Mouse (Mus musculus) MEL (cell line): ENCODE data around the gene Txndc8. TPM values are rescaled to one million over a fixed set of nuclear protein-coding genes. Genes with fewer than 3 reads are reported as not detected.

Experiments used
- DNase-seq: peaks from one replicate; pipeline ENCODE4 v3.0.0; 2011; ENCODE audit warnings: low read depth, low spot score
- H3K27ac ChIP-seq: 2 replicates; pipeline ENCODE4 v1.5.1; 2012; ENCODE audit warnings: low read depth, mild to moderate bottlenecking, control low read depth, low read length, moderate library complexity; ENCODE audit not compliant: control insufficient read depth
- H3K27me3 ChIP-seq, 2 experiments: fragments of 150-350 bp in 1 of 2; sonication (generic) in 1 of 2; 2 replicates each; pipeline ENCODE4 v1.6.1; 2012; ENCODE audit warnings: low read length in 2 of 2, mild to moderate bottlenecking in 2 of 2, improper control_type of control experiment in 1 of 2, moderate library complexity in 1 of 2; ENCODE audit not compliant: insufficient read depth in 2 of 2, control insufficient read depth in 1 of 2
- H3K36me3 ChIP-seq, 2 experiments: 2 replicates each; pipeline ENCODE4 v1.6.1; 2012 to 2014; ENCODE audit warnings: low read length in 2 of 2, improper control_type of control experiment in 1 of 2, inconsistent platforms in 1 of 2, mild to moderate bottlenecking in 1 of 2; ENCODE audit not compliant: insufficient read depth in 2 of 2, control insufficient read depth in 1 of 2
- H3K4me1 ChIP-seq, 2 experiments: fragments of 150-350 bp in 1 of 2; sonication (generic) in 1 of 2; 2 replicates each; pipeline ENCODE4 v1.6.1; 2012; ENCODE audit warnings: low read length in 2 of 2, improper control_type of control experiment in 1 of 2, mild to moderate bottlenecking in 1 of 2; ENCODE audit not compliant: insufficient read depth in 2 of 2, control insufficient read depth in 1 of 2
- H3K4me3 ChIP-seq, 2 experiments: fragments of 150-350 bp in 1 of 2; sonication (generic) in 1 of 2; 2 replicates each; pipeline ENCODE4 v1.5.1; 2012; ENCODE audit warnings: low read depth in 2 of 2, low read length in 2 of 2, mild to moderate bottlenecking in 2 of 2, moderate library complexity in 2 of 2, control low read depth in 1 of 2, improper control_type of control experiment in 1 of 2; ENCODE audit not compliant: control insufficient read depth in 1 of 2, insufficient read depth in 1 of 2
- H3K79me2 ChIP-seq: 2 replicates; pipeline ENCODE4 v1.6.1; 2012; ENCODE audit warnings: mild to moderate bottlenecking, low read length, moderate library complexity; ENCODE audit not compliant: control insufficient read depth, poor library complexity, insufficient read depth
- H3K9ac ChIP-seq: 2 replicates; pipeline ENCODE4 v1.6.1; 2012; ENCODE audit warnings: low read depth, mild to moderate bottlenecking, control low read depth, low read length, moderate library complexity; ENCODE audit not compliant: control insufficient read depth, poor library complexity, severe bottlenecking
- H3K9me3 ChIP-seq: fragments of 150-350 bp; sonication (generic); replicated peaks from 2 replicates; pipeline ENCODE4 v1.6.1; 2012; ENCODE audit warnings: mild to moderate bottlenecking, low read length, improper control_type of control experiment, moderate library complexity; ENCODE audit not compliant: insufficient read depth
- BHLHE40 ChIP-seq: IDR thresholded peaks from 2 replicates; pipeline ENCODE4 v1.6.1; 2012; ENCODE audit warnings: low read depth, mild to moderate bottlenecking, inconsistent platforms, low read length, improper control_type of control experiment, borderline replicate concordance
- CHD1 ChIP-seq: IDR thresholded peaks from 2 replicates; pipeline ENCODE4 v1.6.1; 2012; ENCODE audit warnings: low read depth, mild to moderate bottlenecking, inconsistent platforms, low read length, improper control_type of control experiment
- CHD2 ChIP-seq: IDR thresholded peaks from 2 replicates; pipeline ENCODE4 v1.6.1; 2011; ENCODE audit warnings: low read length, improper control_type of control experiment
- CTCF ChIP-seq, 3 experiments: IDR thresholded peaks in 2 of 3; conservative IDR thresholded peaks in 1 of 3; 2 replicates each; pipeline ENCODE4 v1.5.1; 2011 to 2012; ENCODE audit warnings: low read length in 3 of 3, low read depth in 2 of 3, mild to moderate bottlenecking in 2 of 3, improper control_type of control experiment in 1 of 3, inconsistent platforms in 1 of 3, mixed read lengths in 1 of 3, moderate library complexity in 1 of 3; ENCODE audit not compliant: control insufficient read depth in 1 of 3, insufficient read depth in 1 of 3, poor library complexity in 1 of 3, severe bottlenecking in 1 of 3
- E2F4 ChIP-seq: IDR thresholded peaks from 2 replicates; pipeline ENCODE4 v1.6.1; 2011; ENCODE audit warnings: low read depth, low read length, improper control_type of control experiment, borderline replicate concordance
- ELF1 ChIP-seq: IDR thresholded peaks from 2 replicates; pipeline ENCODE4 v1.6.1; 2014; ENCODE audit warnings: low read depth, mild to moderate bottlenecking, inconsistent platforms, low read length, improper control_type of control experiment, moderate library complexity
- EP300 ChIP-seq, 2 experiments: IDR thresholded peaks; 2 replicates each; pipeline ENCODE4 v1.6.1; 2011; ENCODE audit warnings: improper control_type of control experiment in 2 of 2, low read length in 2 of 2, low read depth in 1 of 2, mild to moderate bottlenecking in 1 of 2
- GABPA ChIP-seq: IDR thresholded peaks from 2 replicates; pipeline ENCODE4 v1.6.1; 2012; ENCODE audit warnings: low read depth, mild to moderate bottlenecking, inconsistent platforms, low read length, improper control_type of control experiment, moderate library complexity
- GATA1 ChIP-seq: IDR thresholded peaks from 2 replicates; pipeline ENCODE4 v1.6.1; 2011; ENCODE audit warnings: low read depth, low read length, improper control_type of control experiment
- HCFC1 ChIP-seq: IDR thresholded peaks from 2 replicates; pipeline ENCODE4 v1.6.1; 2012; ENCODE audit warnings: low read depth, mild to moderate bottlenecking, inconsistent platforms, low read length, improper control_type of control experiment, moderate library complexity
- JUND ChIP-seq: IDR thresholded peaks from 2 replicates; pipeline ENCODE4 v1.6.1; 2011; ENCODE audit warnings: low read depth, mild to moderate bottlenecking, improper control_type of control experiment, low read length
- KAT2A ChIP-seq: conservative IDR thresholded peaks from 2 replicates; pipeline ENCODE4 v1.6.1; 2012; ENCODE audit warnings: low read depth, low read length, improper control_type of control experiment, inconsistent platforms
- MAFK ChIP-seq: IDR thresholded peaks from 2 replicates; pipeline ENCODE4 v1.6.1; 2011; ENCODE audit warnings: low read depth, mild to moderate bottlenecking, low read length, improper control_type of control experiment, borderline replicate concordance
- MAZ ChIP-seq: IDR thresholded peaks from 2 replicates; pipeline ENCODE4 v1.6.1; 2012; ENCODE audit warnings: low read depth, mild to moderate bottlenecking, inconsistent platforms, low read length, improper control_type of control experiment
- MEF2A ChIP-seq: IDR thresholded peaks from 2 replicates; pipeline ENCODE4 v1.6.1; 2014; ENCODE audit warnings: low read depth, mild to moderate bottlenecking, inconsistent platforms, low read length, improper control_type of control experiment; ENCODE audit not compliant: poor library complexity, insufficient replicate concordance, severe bottlenecking; ENCODE audit errors: extremely low read depth
- MYC ChIP-seq: IDR thresholded peaks from 2 replicates; pipeline ENCODE4 v1.6.1; 2011; ENCODE audit warnings: low read depth, mild to moderate bottlenecking, low read length, improper control_type of control experiment, moderate library complexity
- POLR2A ChIP-seq, 2 experiments: IDR thresholded peaks; 2 replicates each; pipeline ENCODE4 v1.6.1; 2011 to 2012; ENCODE audit warnings: low read length in 2 of 2, mild to moderate bottlenecking in 2 of 2, control low read depth in 1 of 2, improper control_type of control experiment in 1 of 2, low read depth in 1 of 2, moderate library complexity in 1 of 2; ENCODE audit not compliant: control insufficient read depth in 1 of 2, insufficient read depth in 1 of 2, poor library complexity in 1 of 2
- POLR2AphosphoS2 ChIP-seq: IDR thresholded peaks from 2 replicates; pipeline ENCODE4 v1.6.1; 2011; ENCODE audit warnings: low read length, improper control_type of control experiment
- POLR2AphosphoS5 ChIP-seq: IDR thresholded peaks from 2 replicates; pipeline ENCODE4 v1.6.1; 2012; ENCODE audit warnings: low read depth, borderline replicate concordance, mild to moderate bottlenecking, inconsistent platforms, low read length, moderate library complexity, mixed read lengths
- SIN3A ChIP-seq: IDR thresholded peaks from 2 replicates; pipeline ENCODE4 v1.6.1; 2012; ENCODE audit warnings: low read length, improper control_type of control experiment, inconsistent platforms
- TAL1 ChIP-seq: IDR thresholded peaks from 2 replicates; pipeline ENCODE4 v1.6.1; 2012; ENCODE audit warnings: mild to moderate bottlenecking, inconsistent platforms, low read length, moderate library complexity, mixed read lengths
- TBP ChIP-seq: IDR thresholded peaks from 2 replicates; pipeline ENCODE4 v1.8.0; 2011; ENCODE audit warnings: low read depth, low read length, improper control_type of control experiment
- USF1 ChIP-seq: IDR thresholded peaks from 2 replicates; pipeline ENCODE4 v1.6.1; 2014; ENCODE audit warnings: low read depth, mild to moderate bottlenecking, inconsistent platforms, low read length, improper control_type of control experiment, moderate library complexity
- ZC3H11A ChIP-seq: IDR thresholded peaks from 2 replicates; pipeline ENCODE4 v1.6.1; 2012; ENCODE audit warnings: low read depth, mild to moderate bottlenecking, inconsistent platforms, low read length, improper control_type of control experiment
- polyA plus RNA-seq, 2 experiments: library from polyadenylated mRNA; stranded (reverse) in 1 of 2; unstranded in 1 of 2; fragments of >175 nt in 1 of 2; fragments of >200 nt in 1 of 2; gene quantifications; 2 replicates each; pipeline versions ENCODE4 v1.2.1 to v1.2.4; 2012; ENCODE audit warnings: low replicate concordance in 2 of 2, low read depth in 1 of 2; ENCODE audit not compliant: insufficient read length in 2 of 2, insufficient read depth in 1 of 2, missing spikeins in 1 of 2
- total RNA-seq: library from RNA; depleted of rRNA; stranded (reverse); fragments of 300-350 nt; gene quantifications from 2 replicates; pipeline ENCODE4 v1.2.3, GENCODE M21; 2012

The Txndc8 gene
- total and polyA plus RNA-seq, 3 experiments: not detected

GRCm38 (mm10) chr4:57958098-57958497 is 50.8 kb downstream of the Txndc8 start (continued):
- TF ChIP-seq EP300 (IDR thresholded peaks at IDR 0.05; ENCODE audit: low read depth in 1 of 2, low read length in 2 of 2): 0 out of 4 replicates have a peak, but pooled peaks of 1 of the 2 experiments have one; percentile 4

GRCm38 (mm10) chr4:57957200-57958085 is 51.5 kb downstream of the Txndc8 start:
- Histone ChIP-seq H3K36me3 (peaks cover 3 to 16% of the 10 kb centered on the region in 2 experiments; a peak in 3 of 4 replicates), H3K27me3 (no peaks in the 10 kb centered on the region), H3K79me2 (peaks cover 35% of the 10 kb centered on the region), H3K9ac (peak overlapping the region; percentile 88), H3K9me3 (no peaks in the 10 kb centered on the region), H3K4me1 (peaks cover 3 to 15% of the 10 kb centered on the region in 2 experiments), H3K27ac (peak overlapping the region; percentile 98), H3K4me3 (peak overlapping the region; percentile 62 to 77)
- TF ChIP-seq MYC: no peak
- 0 out of 2 replicates have a peak, but pooled peaks have one; percentile 23 for TF ChIP-seq GATA1
- TF ChIP-seq MAFK: no peak
- no peak for TF ChIP-seq MEF2A
- TF ChIP-seq GABPA: no peak
- TF ChIP-seq CHD1: peak; percentile 44
- TF ChIP-seq BHLHE40: no peak
- 0 out of 4 replicates have a peak, but pooled peaks of 1 of the 2 experiments have one; percentile 27 for TF ChIP-seq POLR2A (IDR thresholded peaks at IDR 0.05; ENCODE audit: control insufficient read depth in 1 of 2, insufficient read depth in 1 of 2, low read depth in 1 of 2, low read length in 2 of 2, poor library complexity in 1 of 2)
- TF ChIP-seq ZC3H11A: no peak
- DNase-seq: peak; percentile 70

DNA sequence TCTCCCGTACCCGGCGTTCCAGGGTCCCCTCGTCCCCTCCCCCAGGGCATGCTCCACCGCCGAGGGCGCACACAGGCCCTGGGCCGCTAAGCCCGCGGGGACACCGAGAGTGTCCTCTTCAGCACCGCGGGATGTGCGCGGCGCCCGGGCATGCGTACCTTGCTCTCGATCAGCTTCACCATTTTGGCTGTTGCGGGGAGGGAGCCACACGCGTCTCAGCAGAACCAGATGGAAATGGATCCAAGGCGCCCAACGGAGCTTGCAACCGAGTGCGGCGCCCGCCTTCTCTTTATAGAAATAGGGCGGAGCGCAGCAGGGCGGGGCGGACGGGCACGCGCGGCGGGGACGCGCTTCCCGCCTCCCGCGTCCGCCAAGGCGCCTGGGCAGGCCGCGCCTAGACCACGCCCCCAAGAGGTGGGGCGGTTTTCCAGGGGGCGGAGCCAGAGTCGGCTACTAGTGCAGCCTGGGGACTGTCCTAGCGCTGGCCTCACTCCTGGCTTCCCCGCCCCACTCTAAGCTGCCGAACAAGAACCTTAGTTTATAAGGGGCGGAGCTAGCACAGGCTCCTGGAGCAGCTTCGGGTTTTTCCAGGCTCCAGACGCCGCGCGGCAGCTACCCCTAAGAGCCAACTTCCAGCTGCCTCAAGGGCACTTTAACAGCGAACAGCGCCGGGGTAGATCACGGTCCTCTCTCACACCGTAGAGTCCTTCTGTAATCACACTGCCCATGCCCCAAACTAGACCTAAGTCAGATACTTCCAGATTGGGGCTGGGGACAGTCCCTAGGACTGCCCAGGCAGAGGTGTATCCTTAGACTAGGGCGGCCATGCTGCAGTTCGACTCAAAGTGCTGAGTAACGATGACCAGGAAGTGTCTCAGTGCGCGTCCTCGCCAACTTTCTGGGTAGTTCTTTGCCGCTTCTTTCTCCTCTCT is 52.6 kb downstream of the Txndc8 start, which contains the start of gene Txn1:
Gene Txn1 (minus strand): TSS at position 383 of the 932 bp plus-strand sequence.
- H3K4me3 ChIP-seq: peak within 1 kb of the TSS; percentile 84 to 93
- no peaks in the 10 kb centered on the region for H3K9me3 ChIP-seq
- peak within 1 kb of the TSS; percentile 88 for H3K9ac ChIP-seq
- H3K79me2 ChIP-seq: peaks cover 44% of the 10 kb centered on the region
- H3K27ac ChIP-seq: peak within 1 kb of the TSS; percentile 98
- no peaks in the 10 kb centered on the region for H3K27me3 ChIP-seq
- H3K4me1 ChIP-seq: peaks cover 3 to 15% of the 10 kb centered on the region in 2 experiments
- peak; percentile 99 for DNase-seq
- H3K36me3 ChIP-seq: peaks cover 7 to 20% of the 10 kb centered on the region in 2 experiments
- TF ChIP-seq TBP (peak; percentile 89), CHD2 (no peak), HCFC1 (peak; percentile 49), SIN3A (peak; percentile 69), GABPA (peak; percentile 97), POLR2AphosphoS2 (peak; percentile 98), MAZ (peak; percentile 47; the same call in 1 of the 2 replicates), CTCF (IDR thresholded peaks at IDR 0.05 in 2 of 3, conservative IDR thresholded peaks at IDR 0.05 in 1 of 3; ENCODE audit: control insufficient read depth in 1 of 3, insufficient read depth in 1 of 3, low read depth in 2 of 3, low read length in 3 of 3, poor library complexity in 1 of 3, severe bottlenecking in 1 of 3) (no peak), USF1 (no peak; the same call in 1 of the 2 replicates), E2F4 (peak; percentile 50; the same call in 1 of the 2 replicates), POLR2AphosphoS5 (peak; percentile 72; the same call in 1 of the 2 replicates), TAL1 (no peak), ELF1 (peak; percentile 94), POLR2A (IDR thresholded peaks at IDR 0.05; ENCODE audit: control insufficient read depth in 1 of 2, insufficient read depth in 1 of 2, low read depth in 1 of 2, low read length in 2 of 2, poor library complexity in 1 of 2) (peak; percentile 65 to 96), MYC (peak; percentile 84), KAT2A (no peak; the same call in 1 of the 2 replicates), JUND (no peak)
